Mouse (Mus musculus) megakaryocyte, embryonic 14.5 days (primary cell): ENCODE data around the gene Ly75. TPM values are rescaled to one million over a fixed set of nuclear protein-coding genes. Genes with fewer than 3 reads are reported as not detected.

Source experiments
- H3K27me3 ChIP-seq: replicated peaks from 2 replicates; pipeline ENCODE3; 2012; ENCODE audit warnings: inconsistent platforms
- H3K36me3 ChIP-seq: replicated peaks from 2 replicates; pipeline ENCODE3; 2012; ENCODE audit warnings: low read length, inconsistent platforms, mixed read lengths
- H3K4me1 ChIP-seq: 2 replicates; pipeline ENCODE4 v1.6.1; 2012; ENCODE audit warnings: inconsistent platforms
- H3K4me3 ChIP-seq: replicated peaks from 2 replicates; pipeline ENCODE3; 2012; ENCODE audit warnings: moderate library complexity, mild to moderate bottlenecking, inconsistent platforms
- H3K9me3 ChIP-seq: 2 replicates; pipeline ENCODE4 v1.6.1; 2012; ENCODE audit warnings: inconsistent platforms
- FLI1 ChIP-seq: IDR thresholded peaks from 2 replicates; pipeline ENCODE4 v1.6.1; 2012; ENCODE audit warnings: low read length, inconsistent platforms, mixed read lengths
- GATA1 ChIP-seq: IDR thresholded peaks from 3 replicates; pipeline ENCODE4 v1.6.1; 2012; ENCODE audit warnings: mixed read lengths, low read length, inconsistent platforms, borderline replicate concordance
- polyA plus RNA-seq: library from polyadenylated mRNA; stranded (reverse); fragments of >175 nt; gene quantifications from 2 replicates; pipeline ENCODE4 v1.2.3, GENCODE M21; 2012; ENCODE audit warnings: low replicate concordance; ENCODE audit not compliant: insufficient read depth

The Ly75 gene
- polyA plus RNA-seq, 1 experiment = not detected

DNA sequence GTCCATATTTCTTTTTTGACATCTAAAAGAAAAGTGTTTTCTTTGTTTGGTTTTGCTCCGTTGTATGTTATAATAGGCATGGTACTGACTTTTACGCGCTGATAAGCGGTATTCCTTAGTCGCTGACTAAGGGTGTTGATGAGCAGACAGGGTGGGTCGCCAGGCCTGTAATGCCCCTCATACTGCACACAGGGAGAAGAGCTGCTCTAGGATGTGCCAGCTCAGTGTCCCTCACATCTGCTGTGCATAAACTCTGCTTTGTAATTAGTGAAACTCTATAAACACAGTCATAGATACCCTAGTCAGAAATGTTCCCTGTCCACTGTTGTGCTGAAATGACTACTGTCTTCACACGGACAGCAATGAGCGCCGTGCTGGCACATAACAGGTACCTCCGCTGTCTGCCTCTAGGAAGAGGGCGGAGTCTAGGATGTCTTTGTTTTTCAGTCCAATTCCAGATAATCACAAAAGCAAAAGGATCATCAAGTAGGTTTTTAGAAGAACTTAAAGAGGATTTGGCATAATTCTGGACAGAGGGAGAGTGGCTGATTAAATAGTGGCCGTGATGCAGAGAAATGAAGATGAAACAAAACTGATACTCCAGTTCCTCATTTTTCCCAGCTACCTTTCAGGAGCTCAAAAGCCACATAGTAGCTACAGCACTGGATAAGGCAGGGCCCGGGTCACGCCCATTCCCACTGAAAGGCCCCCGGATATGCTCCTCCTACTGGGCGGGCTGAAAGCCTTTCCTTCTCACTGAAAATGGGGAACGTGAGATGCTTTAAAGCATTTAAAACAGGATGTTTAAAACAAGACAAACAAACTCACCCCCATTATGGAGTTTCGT, 28.3 kb downstream of the Ly75 start:
- no peak overlapping the region for H3K4me3 ChIP-seq
- no peaks in the 10 kb centered on the region for H3K36me3 ChIP-seq
- no peaks in the 10 kb centered on the region for H3K27me3 ChIP-seq
- 0 out of 2 replicates have a peak, but pooled peaks cover 3% of the 10 kb centered on the region for H3K4me1 ChIP-seq
- no peak for TF ChIP-seq FLI1
- TF ChIP-seq GATA1 = no peak
- H3K9me3 ChIP-seq = 0 out of 2 replicates have a peak, but pooled peaks cover 2% of the 10 kb centered on the region

DNA sequence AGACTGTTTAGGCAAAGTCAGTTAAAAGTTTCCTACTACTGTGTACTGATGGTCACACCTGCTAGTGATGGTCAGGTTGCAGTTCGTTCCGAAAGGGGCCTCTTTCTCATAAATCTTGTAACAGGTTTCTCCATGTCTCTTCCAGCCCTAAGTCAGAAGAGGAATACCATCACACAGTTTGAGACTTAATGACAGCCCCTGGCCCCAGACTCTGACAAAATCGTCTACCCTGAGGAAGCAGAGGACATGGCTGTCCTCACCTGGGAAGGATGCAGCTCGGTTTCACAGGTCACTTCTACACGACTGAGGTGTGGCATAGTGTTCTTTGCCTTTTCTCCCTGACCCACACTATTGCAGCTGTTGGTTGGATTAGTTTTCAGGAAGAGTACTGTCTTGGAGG, 30.8 kb downstream of the Ly75 start:
- peaks cover 9% of the 10 kb centered on the region for H3K4me1 ChIP-seq
- H3K36me3 ChIP-seq = no peaks in the 10 kb centered on the region
- H3K27me3 ChIP-seq = peaks cover 2% of the 10 kb centered on the region
- TF ChIP-seq FLI1 = no peak
- no peak for TF ChIP-seq GATA1
- H3K4me3 ChIP-seq = no peak overlapping the region
- H3K9me3 ChIP-seq = no peaks in the 10 kb centered on the region

DNA sequence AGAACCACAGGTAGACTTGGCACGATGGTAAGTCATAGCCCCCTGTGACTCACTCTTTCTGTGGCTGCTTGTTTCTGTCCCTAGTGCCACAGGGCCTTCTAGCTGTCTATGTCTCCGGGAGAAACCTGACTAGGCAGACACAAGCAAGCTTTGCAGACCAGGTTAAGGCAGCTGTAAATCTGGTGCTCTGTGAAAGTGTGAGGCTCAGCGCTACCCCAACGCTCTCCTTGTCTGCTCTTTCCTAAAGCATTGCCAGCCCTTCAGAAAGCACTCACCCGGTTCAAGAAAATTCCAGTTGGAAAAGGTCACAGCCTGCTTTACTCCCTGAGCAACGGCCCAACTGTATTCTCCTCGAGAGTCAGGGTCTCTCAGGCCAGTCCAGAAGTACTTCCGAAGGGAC, 31.3 kb downstream of the Ly75 start:
- no peaks in the 10 kb centered on the region for H3K36me3 ChIP-seq
- no peaks in the 10 kb centered on the region for H3K9me3 ChIP-seq
- no peak for TF ChIP-seq FLI1
- TF ChIP-seq GATA1 = no peak

DNA sequence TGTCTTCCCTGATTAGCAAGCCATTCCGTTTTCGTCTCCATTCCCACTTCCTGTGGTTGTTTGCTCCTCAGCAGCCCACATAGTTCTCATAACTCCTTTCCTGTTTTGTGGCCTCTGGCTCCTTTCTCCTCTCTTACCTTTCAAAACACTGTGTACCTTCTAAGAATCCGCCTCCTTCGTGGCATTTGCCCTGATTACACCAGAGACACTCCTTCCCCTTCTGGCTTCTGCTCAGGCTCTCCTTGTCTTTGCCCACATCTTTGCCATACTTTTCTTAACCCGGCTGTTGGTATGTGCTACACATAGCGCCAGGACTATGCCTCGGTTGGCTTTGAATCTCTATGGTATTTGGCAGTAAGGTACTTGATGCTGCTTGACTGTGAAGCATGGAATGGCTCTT, 35.2 kb downstream of the Ly75 start:
- no peak overlapping the region for H3K4me3 ChIP-seq
- peaks cover 2% of the 10 kb centered on the region for H3K27me3 ChIP-seq
- TF ChIP-seq GATA1 (no peak), FLI1 (no peak)
- no peaks in the 10 kb centered on the region for H3K36me3 ChIP-seq
- H3K9me3 ChIP-seq = no peaks in the 10 kb centered on the region
- peaks cover 7% of the 10 kb centered on the region for H3K4me1 ChIP-seq

More for the DNA sequence above, 31.3 kb downstream of the Ly75 start:
- Histone ChIP-seq H3K4me3 (no peak overlapping the region), H3K4me1 (peaks cover 9% of the 10 kb centered on the region), H3K27me3 (peaks cover 2% of the 10 kb centered on the region)

DNA sequence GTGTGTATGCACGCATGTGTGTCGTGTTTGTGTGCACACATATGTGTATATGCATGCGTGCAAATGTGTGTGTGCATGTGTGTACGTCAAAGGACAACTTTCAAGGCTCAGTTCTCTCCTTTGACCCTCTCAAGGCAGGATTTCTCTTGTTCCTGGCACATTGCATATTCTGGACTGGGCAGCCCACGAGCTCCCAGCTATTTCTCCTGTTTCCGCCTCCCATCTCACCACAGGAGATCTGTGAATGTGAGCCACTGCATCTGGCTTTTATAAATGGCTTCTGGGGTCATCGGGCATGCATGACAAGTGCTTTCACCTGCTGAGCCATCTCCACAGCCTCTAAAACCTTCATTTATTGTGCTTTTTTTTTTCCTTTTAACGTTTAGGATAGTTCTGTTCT, 36.6 kb downstream of the Ly75 start:
- Histone ChIP-seq H3K9me3 (no peaks in the 10 kb centered on the region), H3K4me1 (peaks cover 7% of the 10 kb centered on the region), H3K4me3 (no peak overlapping the region), H3K27me3 (peaks cover 2% of the 10 kb centered on the region), H3K36me3 (no peaks in the 10 kb centered on the region)
- TF ChIP-seq GATA1 (no peak), FLI1 (no peak)

DNA sequence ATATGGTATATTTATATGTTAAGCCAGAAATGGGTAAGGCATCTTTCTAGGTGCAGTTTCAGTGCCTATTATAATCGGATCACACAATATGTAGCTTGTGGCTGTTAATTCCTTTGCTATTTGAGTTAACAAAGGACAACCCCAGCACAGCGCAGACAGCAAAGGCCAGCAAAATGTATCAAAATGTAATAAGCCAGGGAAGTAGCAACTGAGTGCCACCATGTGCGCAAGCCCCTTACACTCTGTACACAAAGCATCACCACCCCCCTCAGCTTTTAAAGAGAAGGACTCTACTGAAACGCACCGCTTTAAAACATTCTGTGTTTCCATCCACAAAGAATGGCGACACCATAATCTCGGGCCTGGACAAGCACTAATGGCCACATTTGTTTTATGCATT, 37.4 kb downstream of the Ly75 start:
- Histone ChIP-seq H3K36me3 (no peaks in the 10 kb centered on the region), H3K9me3 (no peaks in the 10 kb centered on the region), H3K4me1 (peaks cover 7% of the 10 kb centered on the region), H3K4me3 (no peak overlapping the region), H3K27me3 (peaks cover 2% of the 10 kb centered on the region)
- no peak for TF ChIP-seq GATA1
- no peak for TF ChIP-seq FLI1

DNA sequence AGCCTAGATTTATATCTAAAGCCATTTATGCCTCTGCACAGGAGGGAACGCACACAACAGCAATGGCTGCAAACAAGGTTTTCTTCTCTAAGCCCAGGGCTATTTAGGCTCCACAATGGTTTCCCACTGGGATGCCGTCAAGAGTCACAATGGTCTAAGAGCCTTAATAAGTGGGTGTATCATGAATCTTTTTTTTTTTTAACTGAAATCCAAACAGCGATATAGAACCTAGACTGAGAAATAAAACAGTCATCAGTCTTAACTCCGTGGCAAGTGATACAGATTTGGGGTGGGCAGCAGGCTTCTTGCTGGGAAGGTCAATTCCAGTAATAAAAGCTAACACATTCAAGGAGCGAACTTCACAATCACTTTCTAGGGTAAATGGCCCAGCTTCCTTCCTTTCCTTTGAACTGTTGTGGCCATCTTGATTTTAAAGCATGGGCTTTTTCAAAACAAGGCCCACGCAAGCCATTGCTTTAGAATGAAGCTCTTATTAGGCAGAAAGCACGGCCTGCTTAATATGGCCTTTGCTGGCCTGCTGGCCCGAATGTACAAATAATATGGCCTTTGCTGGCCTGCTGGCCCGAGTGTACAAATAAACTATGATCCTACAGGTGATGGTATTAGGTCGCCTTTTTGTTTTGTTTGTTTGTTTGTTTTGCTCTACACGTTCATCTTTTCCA, 39.4 kb downstream of the Ly75 start:
- H3K4me3 ChIP-seq = no peak overlapping the region
- H3K36me3 ChIP-seq = no peaks in the 10 kb centered on the region
- no peak for TF ChIP-seq FLI1
- TF ChIP-seq GATA1 = no peak
- H3K9me3 ChIP-seq = no peaks in the 10 kb centered on the region
- peaks cover 7% of the 10 kb centered on the region for H3K4me1 ChIP-seq
- H3K27me3 ChIP-seq = peaks cover 2% of the 10 kb centered on the region

DNA sequence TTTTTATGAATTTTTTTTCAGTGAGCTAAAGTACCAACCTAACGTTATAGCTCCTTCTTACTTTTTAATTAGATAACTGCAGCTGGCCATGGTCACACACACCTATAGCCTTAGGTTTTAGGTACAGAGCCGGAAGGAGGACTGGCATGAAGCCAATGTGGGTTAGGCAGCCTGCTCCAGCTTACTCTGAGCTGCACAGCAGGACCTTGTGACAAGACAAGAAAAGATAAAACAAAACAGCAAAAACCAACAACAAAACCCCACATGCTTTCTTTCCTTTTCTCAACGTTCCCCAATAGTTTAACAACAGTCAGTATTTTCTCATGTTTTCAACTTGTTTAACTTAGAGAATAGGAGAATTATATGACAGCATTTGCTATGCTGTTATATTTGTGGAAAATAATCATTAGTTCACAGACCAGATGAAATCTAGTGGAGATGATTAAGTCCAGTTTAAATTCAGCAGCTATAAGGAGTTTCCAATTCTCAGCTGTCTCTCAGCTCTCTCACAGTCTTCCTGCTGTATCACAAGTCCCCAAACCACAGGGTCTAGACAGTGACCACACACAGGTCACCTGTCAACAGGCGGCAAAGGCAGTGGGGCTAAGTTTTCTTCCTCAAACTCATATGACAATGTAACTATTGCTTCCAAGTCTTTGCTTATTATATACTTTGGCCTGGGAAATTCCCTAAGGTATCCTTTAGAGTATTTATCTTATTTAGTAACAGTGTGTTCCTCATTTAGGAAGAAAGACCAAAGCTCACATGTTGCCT, 40.8 kb downstream of the Ly75 start:
- Histone ChIP-seq H3K9me3 (no peaks in the 10 kb centered on the region), H3K36me3 (no peaks in the 10 kb centered on the region), H3K4me3 (no peak overlapping the region), H3K27me3 (no peaks in the 10 kb centered on the region), H3K4me1 (no peaks in the 10 kb centered on the region)
- no peak for TF ChIP-seq GATA1

DNA sequence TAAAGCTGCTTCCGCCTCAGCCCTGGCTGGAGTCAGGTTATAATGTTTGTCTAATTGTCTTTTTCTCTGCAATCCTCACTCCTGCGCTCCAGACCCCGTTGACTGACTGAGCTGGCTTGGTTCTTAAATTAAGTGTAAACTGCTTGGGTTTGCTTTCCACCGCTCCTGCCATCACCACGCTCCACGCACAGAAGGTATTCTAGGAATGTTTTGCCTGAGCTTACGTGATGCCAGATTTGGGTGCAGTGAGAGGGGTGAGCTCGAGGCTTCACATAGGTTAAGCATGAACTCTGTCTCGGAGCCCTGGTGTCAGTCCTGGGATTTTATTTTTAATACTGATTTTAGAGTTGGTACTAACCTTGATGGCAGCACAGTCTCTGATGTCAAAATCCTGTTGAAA, 45.2 kb downstream of the Ly75 start:
- Histone ChIP-seq H3K27me3 (no peaks in the 10 kb centered on the region), H3K9me3 (peaks cover 6% of the 10 kb centered on the region; the same call in 1 of the 2 replicates), H3K4me3 (no peak overlapping the region), H3K36me3 (no peaks in the 10 kb centered on the region), H3K4me1 (no peaks in the 10 kb centered on the region)
- no peak for TF ChIP-seq GATA1
- no peak for TF ChIP-seq FLI1
